Mouse (Mus musculus) 3T3-L1 (cell line): ENCODE measurements at regions not wholly inside any gene's neighbourhood (a gene's known extent, or its start where the extent isn't known, plus 50 kb on each side); places are given as distances from the start of the nearest gene placed in this dataset.

Source experiments
- DNase-seq: peaks from one replicate; pipeline ENCODE4 v3.0.0-alpha.2; 2015; ENCODE audit warnings: low read depth, low spot score

DNA sequence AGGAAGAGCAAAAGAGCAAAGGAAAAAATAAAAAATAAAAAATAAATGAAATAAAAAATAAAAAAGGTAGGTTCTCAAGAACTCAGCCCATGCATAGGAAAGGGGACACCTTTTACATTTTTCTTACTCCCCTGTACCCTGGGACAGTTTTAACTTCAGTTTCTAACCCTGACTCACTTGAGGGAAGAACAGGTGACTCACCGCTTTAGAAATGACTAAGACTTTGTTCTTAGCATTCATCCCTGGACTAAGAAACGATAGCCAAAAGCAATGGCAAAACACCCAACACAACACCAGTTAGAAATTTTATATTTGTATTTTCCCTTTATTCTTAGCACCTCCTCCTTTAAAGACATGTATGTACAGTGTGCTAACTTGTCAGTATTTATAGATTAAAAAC lies 161.5 kb upstream of the Samsn1 start:
- DNase-seq: peak; percentile 75

- DNase-seq: peak; percentile 59
Measured at GRCm38 (mm10) chr16:76183105-76183504, 161.0 kb upstream of the Samsn1 start.

DNA sequence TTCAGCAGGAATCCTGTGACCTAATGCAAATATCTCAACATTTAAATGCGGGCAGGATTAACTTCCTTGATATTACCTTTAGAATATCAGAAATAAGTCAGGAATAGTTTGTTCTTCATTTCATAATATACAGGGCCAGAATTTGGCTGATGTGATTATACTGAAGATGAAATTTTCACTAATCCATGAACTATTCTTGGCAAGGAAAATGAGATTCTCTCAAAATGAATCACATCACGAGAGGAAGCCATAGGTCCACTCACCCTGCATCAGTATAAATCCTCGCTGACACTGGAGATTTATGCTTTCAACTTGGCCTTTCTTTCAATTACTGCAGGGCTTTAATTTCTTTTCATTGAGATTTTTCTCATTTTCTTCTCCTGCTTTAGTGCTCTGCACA lies 159.5 kb upstream of the Samsn1 start:
- peak; percentile 56 for DNase-seq

DNA sequence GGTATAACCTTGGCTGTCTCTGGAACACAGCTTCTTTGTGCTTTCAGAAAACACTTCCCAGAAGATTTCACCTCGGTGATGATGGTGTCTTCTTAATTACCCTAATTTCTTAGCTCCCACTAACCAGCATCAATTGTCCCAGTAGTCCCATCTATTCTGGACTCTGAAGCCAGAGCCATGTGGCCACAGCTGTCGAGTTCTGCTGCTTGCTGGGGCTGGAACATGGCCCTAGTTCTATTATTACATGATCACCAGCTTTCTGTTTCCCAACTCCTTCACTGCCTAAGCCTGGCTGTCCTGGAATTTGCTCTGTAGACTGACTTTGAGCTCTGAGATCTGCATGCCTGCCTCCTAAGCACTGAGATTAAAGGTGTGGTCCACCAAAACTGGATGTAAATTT lies 145.6 kb upstream of the Samsn1 start:
- no peak for DNase-seq

GRCm38 (mm10) chr16:76160879-76161278 lies 138.8 kb upstream of the Samsn1 start:
- no peak for DNase-seq

DNA sequence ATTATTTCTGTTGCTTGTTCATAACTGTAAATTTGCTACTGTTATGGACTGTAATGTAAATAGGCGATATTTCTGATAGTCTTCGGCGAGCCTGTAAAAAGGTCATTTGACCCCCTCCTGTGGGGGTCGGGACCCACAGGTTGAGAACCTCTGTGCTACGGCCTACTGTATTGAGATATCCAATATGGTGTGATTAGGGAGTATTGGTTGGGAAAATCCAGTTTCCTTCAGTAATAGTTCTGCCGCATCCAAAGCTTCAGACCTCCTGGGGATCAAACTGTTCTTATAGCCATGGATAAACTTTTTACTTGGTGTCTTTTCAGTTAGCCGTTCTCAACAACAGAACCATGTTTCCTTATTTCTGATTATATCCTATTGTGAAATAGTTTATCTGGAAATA lies 136.5 kb upstream of the Samsn1 start:
- no peak for DNase-seq

GRCm38 (mm10) chr16:76153766-76154525 lies 131.9 kb upstream of the Samsn1 start:
- DNase-seq: no peak

DNA sequence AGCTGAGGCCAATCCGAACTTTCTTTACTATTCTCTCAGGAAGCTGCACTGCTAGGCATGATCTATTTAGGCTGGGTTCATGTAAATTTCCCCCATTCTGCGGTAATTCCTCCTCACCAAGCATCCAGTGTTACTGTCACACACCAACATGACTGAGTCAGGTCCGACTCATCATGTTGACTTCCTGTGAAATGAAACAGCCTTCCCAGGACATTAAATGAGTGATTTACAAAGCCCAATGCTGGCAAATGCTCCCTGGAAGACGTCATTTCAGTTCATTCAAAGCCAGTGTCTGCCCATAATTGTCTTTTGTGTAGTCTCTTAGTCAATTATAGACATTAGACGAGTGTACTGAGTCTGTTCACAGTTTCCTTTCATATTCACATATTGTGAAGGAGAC lies 127.5 kb upstream of the Samsn1 start:
- DNase-seq: peak; percentile 72

DNA sequence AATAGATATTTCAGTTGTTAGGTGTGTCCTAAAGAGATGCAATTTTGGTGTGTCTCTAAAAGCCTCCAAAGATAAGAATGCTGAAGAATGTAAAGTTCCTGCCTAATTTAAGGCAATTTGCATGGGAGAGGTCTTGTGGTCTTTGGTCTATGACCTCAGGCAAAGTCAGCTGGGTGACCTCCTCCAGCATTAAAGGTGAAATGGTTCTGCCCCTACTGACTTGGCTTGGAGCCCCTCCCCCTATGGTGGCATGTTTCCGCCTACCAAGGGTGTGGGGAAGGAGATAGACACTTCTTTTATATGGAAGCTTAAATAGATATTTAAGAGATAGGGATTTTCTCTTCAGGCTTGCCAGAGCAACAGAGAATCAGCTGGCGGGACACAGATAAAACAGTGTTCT lies 111.8 kb upstream of the Samsn1 start:
- DNase-seq: no peak

- no peak for DNase-seq
Measured at GRCm38 (mm10) chr16:76130486-76130885, 108.4 kb upstream of the Samsn1 start.

DNA sequence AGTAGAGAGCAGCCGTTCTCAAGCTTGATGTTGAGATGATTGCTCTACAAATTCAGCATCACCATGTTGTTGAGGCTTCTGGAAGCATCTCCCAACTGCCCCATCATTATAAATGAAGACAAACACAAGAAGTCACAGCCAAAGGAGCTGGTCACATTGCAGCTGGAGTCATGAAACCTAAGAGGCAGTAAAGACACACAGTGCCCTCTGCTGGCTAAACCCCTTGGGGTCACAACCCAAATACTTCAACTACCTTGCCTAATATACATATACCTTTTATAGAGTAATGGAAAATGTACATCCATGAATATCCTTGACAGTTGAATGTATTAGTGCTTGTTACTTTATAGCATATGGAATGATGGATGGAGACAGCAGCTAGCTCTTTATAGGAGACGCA lies 107.9 kb upstream of the Samsn1 start:
- DNase-seq: peak; percentile 60

GRCm38 (mm10) chr16:76123021-76123384 lies 100.9 kb upstream of the Samsn1 start:
- no peak for DNase-seq

- no peak for DNase-seq
Measured at GRCm38 (mm10) chr16:76122172-76123020, 100.3 kb upstream of the Samsn1 start.

GRCm38 (mm10) chr16:76120712-76121111 lies 98.6 kb upstream of the Samsn1 start:
- peak; percentile 7 for DNase-seq

GRCm38 (mm10) chr16:76110383-76110782 lies 88.3 kb upstream of the Samsn1 start:
- no peak for DNase-seq

DNA sequence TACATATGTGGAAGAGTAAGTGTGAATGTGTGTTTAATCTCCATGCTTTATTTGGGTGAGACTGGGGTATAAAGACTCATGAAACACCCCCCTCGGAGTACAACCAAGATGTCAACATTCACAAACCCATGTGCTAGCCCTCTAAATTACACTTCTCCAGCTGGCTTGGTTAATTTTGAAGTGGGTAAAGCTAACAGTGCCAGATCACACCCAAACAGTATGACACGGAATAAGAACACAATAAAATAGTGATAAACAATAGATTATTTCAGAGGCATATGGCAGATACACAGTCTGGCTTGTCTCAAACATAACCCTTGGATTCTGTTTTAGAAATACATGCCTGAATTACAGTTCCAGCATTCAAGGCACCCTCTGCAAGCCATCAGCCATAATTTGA lies 86.4 kb upstream of the Samsn1 start:
- DNase-seq: no peak

DNA sequence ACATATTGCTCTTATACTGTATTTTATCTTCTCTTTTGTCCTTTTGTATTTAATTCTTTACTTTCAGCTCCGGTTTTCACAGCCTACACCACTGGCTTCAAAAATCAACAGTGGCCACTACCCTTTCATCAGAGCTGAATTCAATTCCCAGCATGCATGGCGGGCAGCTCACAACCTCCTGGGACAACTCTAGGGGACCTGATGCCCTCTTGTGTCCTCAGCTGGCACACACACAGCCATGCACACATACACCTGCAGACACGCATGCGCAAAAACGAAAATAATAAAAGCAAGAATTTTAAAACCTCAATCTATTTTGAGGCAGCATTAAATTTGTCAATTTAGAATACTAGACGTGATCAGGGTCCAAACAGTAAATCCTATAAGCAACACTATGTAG lies 82.6 kb upstream of the Samsn1 start:
- DNase-seq: no peak

DNA sequence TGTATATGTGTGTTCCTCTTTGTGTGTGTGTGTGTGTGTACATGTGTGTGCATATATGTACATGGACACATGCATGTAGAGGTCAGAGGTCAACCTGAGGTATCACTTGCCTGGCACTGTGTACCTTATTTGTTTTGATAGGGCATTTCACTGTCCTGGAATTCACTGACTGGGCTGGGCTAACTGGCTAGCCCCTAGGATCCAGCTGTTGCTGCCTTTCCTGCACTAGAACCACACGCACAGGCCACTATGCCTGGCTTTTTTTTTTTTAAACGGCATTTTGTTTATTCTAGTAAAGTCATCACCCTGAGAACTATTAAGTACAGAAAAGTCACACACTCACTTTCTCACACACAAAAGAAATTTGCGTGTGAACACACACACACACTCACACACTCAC lies 79.7 kb upstream of the Samsn1 start:
- no peak for DNase-seq

DNA sequence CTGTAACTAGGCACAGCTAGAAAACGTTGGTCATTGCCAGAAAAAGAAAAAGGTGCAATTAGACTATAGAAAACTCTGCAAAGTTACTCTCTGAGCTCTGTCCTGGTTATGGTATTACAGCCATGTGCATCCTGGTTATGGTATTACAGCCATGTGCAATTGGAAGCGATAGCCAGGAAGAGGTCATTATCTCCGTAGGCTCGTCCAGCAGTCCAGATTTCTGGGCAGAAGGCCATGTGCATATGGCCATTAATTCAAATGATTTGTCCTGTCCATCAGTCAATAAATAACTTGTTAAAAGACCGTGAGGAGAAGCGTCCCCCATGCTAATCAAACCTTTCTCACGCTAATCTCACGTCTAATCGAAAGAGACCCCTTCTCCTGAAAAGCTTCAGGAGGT lies 75.7 kb upstream of the Samsn1 start:
- no peak for DNase-seq

- DNase-seq: no peak
Measured at GRCm38 (mm10) chr16:76096363-76096762, 74.3 kb upstream of the Samsn1 start.

GRCm38 (mm10) chr16:76085363-76085762 lies 63.3 kb upstream of the Samsn1 start:
- no peak for DNase-seq

- DNase-seq: no peak
Measured at GRCm38 (mm10) chr16:76082465-76082864, 60.4 kb upstream of the Samsn1 start.
